Mouse (Mus musculus): Measurements from ENCODE around the gene Mab21l3.

DNA sequence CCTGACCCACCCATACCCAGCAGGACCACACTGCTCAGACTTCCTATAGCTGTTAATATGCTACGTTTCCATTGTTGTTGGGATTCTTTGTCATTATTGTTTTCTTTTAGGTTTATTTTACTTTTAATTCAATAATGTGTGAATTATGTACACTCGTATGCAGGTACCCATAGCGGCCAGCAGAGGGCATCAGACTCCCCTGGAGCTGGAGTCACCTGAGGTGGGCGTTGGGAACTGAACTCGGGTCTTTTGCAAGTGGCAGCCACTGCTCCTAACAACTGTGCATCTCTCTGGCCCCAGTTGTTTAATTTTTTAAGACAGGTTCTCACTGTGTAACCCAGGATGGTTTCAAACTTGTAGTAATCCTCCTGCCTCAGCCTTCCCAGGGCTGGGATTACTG is 26.7 kb downstream of the Mab21l3 start:
- no peak for TF ChIP-seq CTCF (IDR thresholded peaks at IDR 0.05; ENCODE audit: low read depth, low read length)
- no peak for TF ChIP-seq POLR2A (IDR thresholded peaks at IDR 0.05; ENCODE audit: borderline replicate concordance, low read depth, low read length)
